Mouse (Mus musculus): ENCODE measurements around the gene Nudt7. TPM values are rescaled to one million over a fixed set of nuclear protein-coding genes. Genes with fewer than 3 reads are reported as not detected.
A peak's percentile ranks its signal among the peaks of the same experiment; 100 is the strongest.

The Nudt7 gene
- polyA plus RNA-seq, 1 experiment from 2014 or later = 28.1 TPM

GRCm38 (mm10) chr8:114103401-114103800, 30.0 kb upstream of the Nudt7 start:
- Histone ChIP-seq H3K4me1 (replicated peaks; ENCODE audit: insufficient read depth, low read length) (no peaks in the 10 kb centered on the region), H3K27ac (no peak overlapping the region), H3K36me3 (ENCODE audit: insufficient read depth, low read length) (no peaks in the 10 kb centered on the region), H3K27me3 (ENCODE audit: insufficient read depth, low read length) (no peaks in the 10 kb centered on the region), H3K9me3 (replicated peaks; ENCODE audit: low read length) (no peaks in the 10 kb centered on the region), H3K9ac (ENCODE audit: low read depth, low read length) (no peak overlapping the region), H3K4me3 (replicated peaks; ENCODE audit: low read depth, low read length) (no peak overlapping the region), H3K4me2 (ENCODE audit: low read length) (no peak overlapping the region)
- no peak for TF ChIP-seq CTCF (IDR thresholded peaks at IDR 0.05; ENCODE audit: low read depth)
- DNase-seq (ENCODE audit: low spot score) (no peak), ATAC-seq (replicated peaks; ENCODE audit: low FRiP score, low read depth) (no peak)
- 46% methylated on average over 7 of the region's 7 CpGs for WGBS

DNA sequence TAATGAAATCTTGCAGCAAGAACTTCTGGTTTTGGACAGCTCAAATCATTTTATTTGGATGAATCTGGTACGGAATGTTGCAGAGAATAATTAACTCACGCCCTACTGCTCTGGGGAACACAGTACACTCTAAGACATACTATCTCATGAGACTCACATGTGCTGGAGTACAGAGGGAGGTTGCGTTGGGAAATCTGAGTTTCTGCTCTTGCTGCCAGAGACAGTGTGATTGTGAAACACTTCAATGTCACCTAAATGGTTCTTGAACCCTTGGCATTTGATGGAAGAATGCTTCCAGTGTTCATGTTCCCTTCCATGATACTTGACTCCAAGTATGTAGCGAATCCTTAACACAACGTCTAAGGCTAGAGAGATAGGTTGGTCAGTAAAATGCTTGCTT, 27.4 kb upstream of the Nudt7 start:
- H3K4me3 ChIP-seq (replicated peaks; ENCODE audit: low read depth, low read length) = no peak overlapping the region
- WGBS = 85% methylated on average over 5 of the region's 5 CpGs
- no peak for ATAC-seq (replicated peaks; ENCODE audit: low FRiP score, low read depth)
- no peak overlapping the region for H3K4me2 ChIP-seq (ENCODE audit: low read length)
- H3K27me3 ChIP-seq (ENCODE audit: insufficient read depth, low read length) = no peaks in the 10 kb centered on the region
- TF ChIP-seq CTCF (IDR thresholded peaks at IDR 0.05; ENCODE audit: low read depth) = no peak
- H3K9ac ChIP-seq (ENCODE audit: low read depth, low read length) = no peak overlapping the region
- H3K36me3 ChIP-seq (ENCODE audit: insufficient read depth, low read length) = no peaks in the 10 kb centered on the region
- no peak overlapping the region for H3K27ac ChIP-seq
- no peaks in the 10 kb centered on the region for H3K9me3 ChIP-seq (replicated peaks; ENCODE audit: low read length)
- no peaks in the 10 kb centered on the region for H3K4me1 ChIP-seq (replicated peaks; ENCODE audit: insufficient read depth, low read length)
- no peak for DNase-seq (ENCODE audit: low spot score)

DNA sequence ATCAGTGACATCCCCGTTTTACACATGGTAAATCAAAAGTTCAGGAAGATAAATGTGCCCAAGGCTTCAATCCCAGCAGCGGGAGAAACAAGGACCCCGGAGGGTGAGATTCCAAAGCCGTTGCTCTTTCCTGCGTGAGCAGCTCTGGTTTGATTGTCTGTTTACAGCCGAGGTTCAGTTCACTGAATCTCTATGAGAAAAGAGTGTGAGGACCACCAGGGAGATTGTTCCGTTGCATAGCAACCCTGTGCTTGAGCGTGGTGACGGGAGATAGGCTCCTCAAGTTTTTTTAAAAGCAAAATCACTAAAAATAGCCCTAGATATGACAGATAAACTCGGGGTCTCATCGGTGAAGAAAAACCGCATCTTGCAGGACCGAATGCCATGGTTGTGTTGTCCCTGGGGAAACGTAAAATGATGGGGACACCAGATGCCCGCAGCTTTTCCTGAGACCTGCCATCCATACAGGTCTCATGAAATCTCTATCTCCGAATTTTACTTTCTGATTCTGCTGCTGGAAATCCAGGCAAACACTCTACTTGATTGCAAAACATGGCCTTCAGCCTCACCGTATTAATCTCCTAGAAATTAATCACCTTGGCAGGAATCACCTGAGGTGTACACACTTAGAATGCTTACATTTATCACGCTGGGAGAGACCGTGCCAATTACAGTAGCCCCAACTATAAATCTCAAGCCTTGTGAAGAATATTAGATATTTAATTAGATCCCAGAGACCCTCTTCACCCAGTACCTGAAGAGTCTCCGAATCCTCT, 23.8 kb upstream of the Nudt7 start:
- 75% methylated on average over 20 of the region's 20 CpGs for WGBS
- H3K27ac ChIP-seq = no peak overlapping the region
- no peak overlapping the region for H3K4me3 ChIP-seq (replicated peaks; ENCODE audit: low read depth, low read length)
- no peak for TF ChIP-seq CTCF (IDR thresholded peaks at IDR 0.05; ENCODE audit: low read depth)
- H3K36me3 ChIP-seq (ENCODE audit: insufficient read depth, low read length) = no peaks in the 10 kb centered on the region
- H3K9ac ChIP-seq (ENCODE audit: low read depth, low read length) = no peak overlapping the region
- H3K4me2 ChIP-seq (ENCODE audit: low read length) = no peak overlapping the region
- H3K9me3 ChIP-seq (replicated peaks; ENCODE audit: low read length) = no peaks in the 10 kb centered on the region
- DNase-seq (ENCODE audit: low spot score) (no peak), ATAC-seq (replicated peaks; ENCODE audit: low FRiP score, low read depth) (no peak)
- H3K27me3 ChIP-seq (ENCODE audit: insufficient read depth, low read length) = no peaks in the 10 kb centered on the region
- H3K4me1 ChIP-seq (replicated peaks; ENCODE audit: insufficient read depth, low read length) = no peaks in the 10 kb centered on the region

- no peak for ATAC-seq (replicated peaks; ENCODE audit: low FRiP score, low read depth)
- no peaks in the 10 kb centered on the region for H3K27me3 ChIP-seq (ENCODE audit: insufficient read depth, low read length)
- no peak overlapping the region for H3K4me2 ChIP-seq (ENCODE audit: low read length)
- no peak for TF ChIP-seq CTCF (IDR thresholded peaks at IDR 0.05; ENCODE audit: low read depth)
- H3K4me3 ChIP-seq (replicated peaks; ENCODE audit: low read depth, low read length) = no peak overlapping the region
- WGBS = 14% methylated on average over 1 of the region's 1 CpGs
- DNase-seq (ENCODE audit: low spot score) = peak; percentile 12
- H3K4me1 ChIP-seq (replicated peaks; ENCODE audit: insufficient read depth, low read length) = no peaks in the 10 kb centered on the region
- H3K9me3 ChIP-seq (replicated peaks; ENCODE audit: low read length) = no peaks in the 10 kb centered on the region
- no peaks in the 10 kb centered on the region for H3K36me3 ChIP-seq (ENCODE audit: insufficient read depth, low read length)
- H3K27ac ChIP-seq = no peak overlapping the region
- no peak overlapping the region for H3K9ac ChIP-seq (ENCODE audit: low read depth, low read length)
Measured at GRCm38 (mm10) chr8:114115076-114115475, 18.3 kb upstream of the Nudt7 start.

- no peak for ATAC-seq (replicated peaks; ENCODE audit: low FRiP score, low read depth)
- H3K36me3 ChIP-seq (ENCODE audit: insufficient read depth, low read length) = no peaks in the 10 kb centered on the region
- WGBS = 3% methylated on average over 2 of the region's 2 CpGs
- no peak overlapping the region for H3K4me2 ChIP-seq (ENCODE audit: low read length)
- H3K4me3 ChIP-seq (replicated peaks; ENCODE audit: low read depth, low read length) = no peak overlapping the region
- no peaks in the 10 kb centered on the region for H3K9me3 ChIP-seq (replicated peaks; ENCODE audit: low read length)
- H3K27me3 ChIP-seq (ENCODE audit: insufficient read depth, low read length) = no peaks in the 10 kb centered on the region
- H3K4me1 ChIP-seq (replicated peaks; ENCODE audit: insufficient read depth, low read length) = no peaks in the 10 kb centered on the region
- no peak overlapping the region for H3K9ac ChIP-seq (ENCODE audit: low read depth, low read length)
- no peak for TF ChIP-seq CTCF (IDR thresholded peaks at IDR 0.05; ENCODE audit: low read depth)
- DNase-seq (ENCODE audit: low spot score) = peak; percentile 18
- H3K27ac ChIP-seq = no peak overlapping the region
Measured at GRCm38 (mm10) chr8:114116049-114116448, 17.3 kb upstream of the Nudt7 start.

GRCm38 (mm10) chr8:114117439-114117838, 15.9 kb upstream of the Nudt7 start:
- Histone ChIP-seq H3K9ac (ENCODE audit: low read depth, low read length) (no peak overlapping the region), H3K27ac (no peak overlapping the region), H3K4me3 (replicated peaks; ENCODE audit: low read depth, low read length) (no peak overlapping the region), H3K4me2 (ENCODE audit: low read length) (no peak overlapping the region), H3K4me1 (replicated peaks; ENCODE audit: insufficient read depth, low read length) (no peaks in the 10 kb centered on the region), H3K27me3 (ENCODE audit: insufficient read depth, low read length) (no peaks in the 10 kb centered on the region), H3K36me3 (ENCODE audit: insufficient read depth, low read length) (no peaks in the 10 kb centered on the region), H3K9me3 (replicated peaks; ENCODE audit: low read length) (no peaks in the 10 kb centered on the region)
- DNase-seq (ENCODE audit: low spot score) (no peak), ATAC-seq (replicated peaks; ENCODE audit: low FRiP score, low read depth) (no peak)
- no peak for TF ChIP-seq CTCF (IDR thresholded peaks at IDR 0.05; ENCODE audit: low read depth)

DNA sequence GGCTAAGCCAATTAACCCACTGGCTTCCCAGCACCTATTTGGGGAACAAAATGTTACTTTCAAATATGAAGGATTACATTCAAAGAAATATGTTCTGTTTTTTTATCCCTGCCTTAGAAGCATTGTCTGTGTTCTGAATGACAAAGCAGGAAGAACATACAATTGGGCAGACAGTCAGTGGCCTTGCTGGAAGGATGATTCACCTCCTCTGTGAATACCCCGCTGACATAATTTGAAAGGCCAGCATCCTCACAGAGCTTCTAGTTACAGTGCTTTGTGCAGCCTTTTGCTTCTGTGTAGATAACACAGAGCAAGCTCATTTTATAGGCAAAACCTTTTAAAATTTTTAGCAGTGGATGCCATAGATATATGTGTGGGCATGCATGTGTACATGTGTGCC, 11.6 kb upstream of the Nudt7 start:
- no peaks in the 10 kb centered on the region for H3K4me1 ChIP-seq (replicated peaks; ENCODE audit: insufficient read depth, low read length)
- H3K36me3 ChIP-seq (ENCODE audit: insufficient read depth, low read length) = no peaks in the 10 kb centered on the region
- H3K4me2 ChIP-seq (ENCODE audit: low read length) = no peak overlapping the region
- H3K27me3 ChIP-seq (ENCODE audit: insufficient read depth, low read length) = no peaks in the 10 kb centered on the region
- no peaks in the 10 kb centered on the region for H3K9me3 ChIP-seq (replicated peaks; ENCODE audit: low read length)
- H3K27ac ChIP-seq = no peak overlapping the region
- no peak for ATAC-seq (replicated peaks; ENCODE audit: low FRiP score, low read depth)
- TF ChIP-seq CTCF (IDR thresholded peaks at IDR 0.05; ENCODE audit: low read depth) = no peak
- 87% methylated on average over 1 of the region's 1 CpGs for WGBS
- no peak overlapping the region for H3K4me3 ChIP-seq (replicated peaks; ENCODE audit: low read depth, low read length)
- DNase-seq (ENCODE audit: low spot score) = no peak
- H3K9ac ChIP-seq (ENCODE audit: low read depth, low read length) = no peak overlapping the region
